Mouse (Mus musculus) intestine, postnatal 0 days (tissue): ENCODE measurements at regions not wholly inside any gene's neighbourhood (a gene's known extent, or its start where the extent isn't known, plus 50 kb on each side); places are given as distances from the start of the nearest gene placed in this dataset.

Experiments
- ATAC-seq: fragments of 200-750 bp; cut with Nextera tagmentation; 2 replicates; pipeline ENCODE4 v1.8.0; 2017; ENCODE audit warnings: mild to moderate bottlenecking, moderate TSS enrichment, moderate library complexity
- H3K27ac ChIP-seq: fragments of 300-500 bp; sonication (generic); 2 replicates; pipeline ENCODE4 v1.5.1; 2014; ENCODE audit warnings: mild to moderate bottlenecking, low read depth, low read length, moderate library complexity
- H3K27me3 ChIP-seq: fragments of 300-500 bp; sonication (generic); replicated peaks from 2 replicates; pipeline ENCODE4 v1.6.1; 2014; ENCODE audit warnings: low read length, mixed read lengths; ENCODE audit not compliant: control insufficient read depth, insufficient read depth
- H3K36me3 ChIP-seq: fragments of 300-500 bp; sonication (generic); 2 replicates; pipeline ENCODE4 v1.6.1; 2014; ENCODE audit warnings: mild to moderate bottlenecking, moderate library complexity; ENCODE audit not compliant: control insufficient read depth, insufficient read depth
- H3K4me1 ChIP-seq: fragments of 300-500 bp; sonication (generic); replicated peaks from 2 replicates; pipeline ENCODE4 v1.6.1; 2014; ENCODE audit warnings: antibody characterized with exemption, low read length, mixed read lengths; ENCODE audit not compliant: control insufficient read depth, insufficient read depth
- H3K4me2 ChIP-seq: fragments of 300-500 bp; sonication (generic); replicated peaks from 2 replicates; pipeline ENCODE4 v1.6.1; 2014; ENCODE audit warnings: low read depth, mild to moderate bottlenecking, moderate library complexity
- H3K4me3 ChIP-seq: fragments of 300-500 bp; sonication (generic); 2 replicates; pipeline ENCODE4 v1.5.1; 2014; ENCODE audit warnings: low read depth, low read length
- H3K9ac ChIP-seq: fragments of 300-500 bp; sonication (generic); 2 replicates; pipeline ENCODE4 v1.6.1; 2014; ENCODE audit warnings: mild to moderate bottlenecking, low read depth, low read length
- H3K9me3 ChIP-seq: fragments of 300-500 bp; sonication (generic); 2 replicates; pipeline ENCODE4 v1.6.1; 2016; ENCODE audit warnings: mixed run types; ENCODE audit not compliant: control insufficient read depth
- CTCF ChIP-seq: sonication (generic); IDR thresholded peaks from 2 replicates; pipeline ENCODE4 v1.5.1; 2016; ENCODE audit warnings: low read depth, mild to moderate bottlenecking, control low read depth, antibody characterized with exemption, moderate library complexity
- WGBS: fragments of 180-500 bp; shearing (Covaris S2); extraction: QIAGEN DNeasy Blood & Tissue Kit; methylation state at CpG from one replicate; pipeline ENCODE4 v1.1.7; 2014; 5-methylcytosine and 5-hydroxymethylcytosine counted together

DNA sequence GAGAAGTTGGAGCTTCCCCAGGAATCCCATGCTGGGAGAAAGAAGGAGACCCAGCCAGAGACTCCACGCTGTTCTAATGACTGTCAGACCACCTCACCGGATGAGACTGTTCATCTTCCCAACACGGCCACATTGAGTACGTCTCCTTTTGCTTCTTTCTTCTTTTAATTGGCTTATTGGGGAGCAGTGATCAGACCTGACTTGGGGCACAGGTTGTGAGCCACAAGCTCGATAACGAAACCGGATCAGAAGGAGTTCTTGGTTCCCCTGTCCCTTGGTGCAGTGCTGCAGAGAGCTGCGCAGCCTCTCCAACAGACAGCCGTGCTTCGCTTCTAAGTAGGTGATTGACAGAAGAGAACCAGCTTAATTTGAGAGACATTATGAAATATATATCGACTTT, 188.4 kb downstream of the Rpap3 start:
- 93% methylated on average over 11 of the region's 11 CpGs for WGBS

DNA sequence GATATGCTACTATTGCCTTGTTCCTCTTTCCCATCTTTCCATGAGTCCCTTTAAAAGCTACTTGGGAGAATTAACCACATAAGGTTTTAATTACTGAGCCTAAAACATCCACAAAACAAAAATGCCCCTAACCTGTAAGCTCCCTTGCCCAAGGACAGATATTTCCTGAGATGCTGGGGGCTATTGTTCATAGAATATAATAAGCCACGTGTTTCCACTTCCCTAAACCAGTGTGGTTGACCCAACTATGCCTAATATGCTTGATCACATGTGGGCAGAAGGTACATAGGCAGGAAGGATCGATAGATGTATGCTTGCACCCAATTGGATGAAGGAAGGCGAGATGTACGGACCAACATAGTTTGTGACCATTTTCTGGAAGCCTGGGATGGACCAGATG, 189.9 kb downstream of the Rpap3 start:
- no peak overlapping the region for H3K4me3 ChIP-seq
- H3K4me1 ChIP-seq = no peaks in the 10 kb centered on the region
- H3K9ac ChIP-seq = no peak overlapping the region
- H3K4me2 ChIP-seq = no peak overlapping the region
- WGBS = 83% methylated on average over 4 of the region's 4 CpGs
- no peak overlapping the region for H3K27ac ChIP-seq
- H3K27me3 ChIP-seq = no peaks in the 10 kb centered on the region
- H3K36me3 ChIP-seq = no peaks in the 10 kb centered on the region
- H3K9me3 ChIP-seq = no peaks in the 10 kb centered on the region
- TF ChIP-seq CTCF = no peak
- no peak for ATAC-seq

More for the DNA sequence above, 188.4 kb downstream of the Rpap3 start:
- H3K4me1 ChIP-seq = no peaks in the 10 kb centered on the region
- H3K4me3 ChIP-seq = no peak overlapping the region
- no peak overlapping the region for H3K27ac ChIP-seq
- no peak overlapping the region for H3K9ac ChIP-seq
- H3K27me3 ChIP-seq = no peaks in the 10 kb centered on the region
- H3K9me3 ChIP-seq = no peaks in the 10 kb centered on the region
- no peak overlapping the region for H3K4me2 ChIP-seq
- no peaks in the 10 kb centered on the region for H3K36me3 ChIP-seq
- TF ChIP-seq CTCF = no peak
- no peak for ATAC-seq

DNA sequence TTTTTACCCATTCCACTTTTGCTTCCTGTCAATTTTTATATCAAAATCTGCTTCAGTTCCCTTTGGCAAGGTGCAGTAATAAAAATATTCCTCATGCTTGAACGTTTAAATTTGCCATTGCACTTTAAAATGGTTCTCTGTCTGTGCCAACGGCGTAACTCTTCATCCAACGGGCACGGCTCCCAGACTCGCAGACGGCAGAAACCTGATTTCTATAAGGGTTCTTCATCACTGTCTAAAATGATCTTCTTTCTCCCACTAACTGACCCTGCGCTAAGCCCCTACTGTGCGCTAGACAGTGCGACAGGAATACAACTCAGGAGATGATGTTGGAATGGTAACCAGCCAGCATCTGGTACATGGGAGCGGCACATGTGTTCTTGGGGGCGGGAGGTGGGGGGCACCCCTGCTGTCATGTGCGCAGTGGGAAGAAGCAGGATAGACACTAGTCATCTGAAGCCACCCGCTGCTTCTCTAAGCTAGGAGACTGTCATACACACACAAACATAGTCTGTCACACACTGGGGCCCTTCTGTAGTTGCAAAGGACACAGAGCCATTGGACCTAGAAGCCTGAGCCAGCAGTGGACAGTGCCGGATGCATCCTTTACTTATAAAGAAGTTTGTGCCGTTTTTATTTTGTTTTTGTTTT, 197.8 kb downstream of the Rpap3 start:
- H3K4me1 ChIP-seq = no peaks in the 10 kb centered on the region
- no peak for TF ChIP-seq CTCF
- WGBS = 92% methylated on average over 16 of the region's 16 CpGs

DNA sequence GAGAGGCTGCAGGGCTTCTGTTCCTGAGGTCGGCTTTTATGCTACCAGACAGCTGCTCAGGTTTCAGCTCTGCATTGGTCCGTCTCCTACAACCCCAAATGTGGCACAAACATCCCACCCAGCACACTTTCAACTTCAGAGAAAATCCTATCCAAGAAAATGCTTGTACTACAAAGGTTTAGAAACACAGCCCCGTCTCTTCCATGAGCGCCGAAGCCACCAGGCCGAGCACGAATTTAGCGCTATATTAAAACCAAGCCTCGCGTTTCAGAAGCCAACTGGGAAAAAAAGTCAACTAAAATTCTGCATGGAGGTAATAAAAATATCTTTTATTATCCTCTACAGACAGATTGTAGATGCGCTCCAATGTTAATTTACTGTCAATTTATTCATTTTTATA, 198.4 kb downstream of the Rpap3 start:
- TF ChIP-seq CTCF = no peak
- Histone ChIP-seq H3K9ac (no peak overlapping the region), H3K9me3 (no peaks in the 10 kb centered on the region), H3K4me1 (no peaks in the 10 kb centered on the region), H3K27me3 (no peaks in the 10 kb centered on the region), H3K27ac (no peak overlapping the region), H3K4me2 (no peak overlapping the region), H3K36me3 (no peaks in the 10 kb centered on the region), H3K4me3 (no peak overlapping the region)
- WGBS = 92% methylated on average over 11 of the region's 11 CpGs
- no peak for ATAC-seq

More for the DNA sequence above, 197.8 kb downstream of the Rpap3 start:
- Histone ChIP-seq H3K4me2 (no peak overlapping the region), H3K36me3 (no peaks in the 10 kb centered on the region), H3K27me3 (no peaks in the 10 kb centered on the region), H3K27ac (no peak overlapping the region), H3K4me3 (no peak overlapping the region), H3K9me3 (no peaks in the 10 kb centered on the region), H3K9ac (no peak overlapping the region)
- no peak for ATAC-seq

DNA sequence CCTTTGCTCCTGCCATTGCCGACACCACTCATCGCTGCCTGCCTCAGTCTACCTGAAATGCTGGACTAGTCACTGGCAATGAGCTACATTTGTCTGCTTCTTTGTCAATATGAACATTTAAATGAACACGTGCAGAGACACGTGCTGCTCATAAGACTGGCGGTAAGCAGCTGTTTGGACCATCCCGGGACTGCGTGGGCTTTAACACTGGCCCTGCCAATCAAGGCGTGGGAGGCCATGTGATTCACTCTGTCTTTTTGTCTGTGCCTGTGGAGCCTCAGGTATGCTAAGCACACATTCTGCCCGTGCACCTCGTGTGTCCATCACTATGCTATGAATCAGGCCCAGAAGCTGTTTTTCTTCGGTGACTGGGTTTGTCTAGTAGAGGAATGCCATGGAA, 199.9 kb downstream of the Rpap3 start:
- H3K4me2 ChIP-seq = no peak overlapping the region
- ATAC-seq = no peak
- no peaks in the 10 kb centered on the region for H3K4me1 ChIP-seq
- no peak overlapping the region for H3K9ac ChIP-seq
- no peaks in the 10 kb centered on the region for H3K27me3 ChIP-seq
- H3K9me3 ChIP-seq = no peaks in the 10 kb centered on the region
- no peak for TF ChIP-seq CTCF
- H3K27ac ChIP-seq = no peak overlapping the region
- H3K36me3 ChIP-seq = no peaks in the 10 kb centered on the region
- no peak overlapping the region for H3K4me3 ChIP-seq
- WGBS = 92% methylated on average over 11 of the region's 11 CpGs

DNA sequence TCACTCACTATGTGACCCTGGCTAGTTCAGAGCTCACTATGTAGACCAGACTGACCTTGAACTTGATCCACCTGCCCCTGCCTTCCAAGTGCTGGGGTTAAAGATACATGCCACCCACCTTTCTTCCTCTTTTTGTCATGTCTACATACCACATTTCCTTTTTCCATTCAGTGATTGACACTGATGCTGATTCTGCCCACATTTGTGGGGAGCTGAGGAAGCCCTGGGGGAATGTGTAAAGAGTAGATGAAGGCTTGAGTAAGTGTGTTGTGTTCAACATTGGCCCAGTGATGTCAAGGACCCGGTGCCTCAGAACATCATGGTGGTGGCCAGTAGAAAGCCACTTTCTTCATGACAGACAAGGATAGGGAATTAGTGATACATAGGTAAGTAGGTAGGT, 201.3 kb downstream of the Rpap3 start:
- 98% methylated on average over 1 of the region's 1 CpGs for WGBS
- H3K9ac ChIP-seq = no peak overlapping the region
- H3K4me2 ChIP-seq = no peak overlapping the region
- H3K27me3 ChIP-seq = no peaks in the 10 kb centered on the region
- no peak overlapping the region for H3K27ac ChIP-seq
- no peaks in the 10 kb centered on the region for H3K36me3 ChIP-seq
- no peak for ATAC-seq
- H3K9me3 ChIP-seq = no peaks in the 10 kb centered on the region
- H3K4me3 ChIP-seq = no peak overlapping the region
- no peaks in the 10 kb centered on the region for H3K4me1 ChIP-seq
- TF ChIP-seq CTCF = no peak

DNA sequence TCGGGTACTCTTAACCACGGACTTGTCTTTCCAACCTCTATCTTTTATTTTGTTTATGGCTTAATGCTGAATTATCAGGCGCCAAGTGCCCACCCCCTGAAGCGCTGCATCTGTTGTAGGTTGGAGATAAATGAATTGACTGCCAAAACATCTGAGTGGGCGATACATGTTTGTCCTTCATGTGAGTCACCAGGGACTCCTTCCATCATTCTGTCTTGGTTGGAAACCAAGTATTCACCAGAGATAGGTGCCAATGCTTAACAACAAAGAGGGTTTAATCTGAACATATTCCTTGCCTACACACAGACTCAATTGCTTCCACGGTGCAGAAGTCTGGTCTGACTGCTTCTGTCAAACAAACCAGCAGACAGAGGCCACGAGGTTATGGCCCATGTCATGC, 203.6 kb downstream of the Rpap3 start:
- H3K4me3 ChIP-seq = no peak overlapping the region
- no peaks in the 10 kb centered on the region for H3K9me3 ChIP-seq
- H3K4me1 ChIP-seq = no peaks in the 10 kb centered on the region
- no peak for ATAC-seq
- H3K27ac ChIP-seq = no peak overlapping the region
- WGBS = 84% methylated on average over 7 of the region's 7 CpGs
- TF ChIP-seq CTCF = no peak
- no peaks in the 10 kb centered on the region for H3K27me3 ChIP-seq
- no peak overlapping the region for H3K9ac ChIP-seq
- H3K36me3 ChIP-seq = no peaks in the 10 kb centered on the region
- H3K4me2 ChIP-seq = no peak overlapping the region
